Mouse (Mus musculus) heart, adult 8-10 months (tissue): ENCODE data around the gene Pdik1l. TPM values are rescaled to one million over a fixed set of nuclear protein-coding genes. Genes with fewer than 3 reads are reported as not detected.

Experiments used
- DNase-seq: peaks from one replicate; pipeline ENCODE4 v3.0.0; 2022; ENCODE audit warnings: low spot score
- total RNA-seq, 4 experiments: library from RNA; stranded (reverse); gene quantifications; 2 replicates each; pipeline ENCODE4 v1.2.4; 2022

Gene Pdik1l
- total RNA-seq, 4 experiments from 2014 or later, result 6.2 to 7.6 (median 6.7) TPM

GRCm38 (mm10) chr4:134238279-134238651 is 49.4 kb downstream of the Pdik1l start, which contains the start of gene Cnksr1:
Cnksr1 (minus strand) TSS chr4:134238399.
- DNase-seq, result peak; percentile 61

- no peak for DNase-seq
These were observed 50.0 kb downstream of the Pdik1l start for GRCm38 (mm10) chr4:134237582-134238278.

- DNase-seq, result peak; percentile 41
These were observed 52.8 kb downstream of the Pdik1l start for GRCm38 (mm10) chr4:134234876-134235275.

- no peak for DNase-seq
These were observed 57.3 kb downstream of the Pdik1l start for GRCm38 (mm10) chr4:134230431-134230830.

GRCm38 (mm10) chr4:134227194-134227593 is 60.5 kb downstream of the Pdik1l start, which contains the start of gene Catsper4:
Catsper4 (minus strand) TSS chr4:134227383.
- no peak for DNase-seq

Other genes with a start within 250 kb of the Pdik1l start
- not detected for gene Zfp683, start 234.1 kb downstream of the Pdik1l start, total RNA-seq
- gene Crybg2, start 227.1 kb downstream of the Pdik1l start, total RNA-seq, result under 1 TPM in 1 of 4 experiments, not detected in 3; 0.50 TPM
- gene Cd52, start 192.8 kb downstream of the Pdik1l start, total RNA-seq, result 1 to 10 TPM; 1.6 to 4.8 (median 2.7) TPM
- 1 to 10 TPM; 1.5 to 3.5 (median 2.5) TPM for gene Ubxn11, start 185.3 kb downstream of the Pdik1l start, total RNA-seq
- gene Sh3bgrl3, start 159.1 kb downstream of the Pdik1l start, total RNA-seq, result 10 to 100 TPM; 31.3 to 41.3 (median 35.0) TPM
- 10 to 100 TPM; 58.4 to 62.7 (median 60.5) TPM for gene Cep85, start 100.8 kb downstream of the Pdik1l start, total RNA-seq
- not detected for gene Gm7534, start 84.9 kb downstream of the Pdik1l start, total RNA-seq
- under 1 TPM in 1 of 4 experiments, not detected in 3; 0.14 TPM for gene Catsper4, start 60.5 kb downstream of the Pdik1l start, total RNA-seq
- 1 to 10 TPM; 7.5 to 9.2 (median 8.5) TPM for gene Cnksr1, start 49.5 kb downstream of the Pdik1l start, total RNA-seq
- not detected for gene E130218I03Rik, start 44.2 kb downstream of the Pdik1l start, total RNA-seq
- 1 to 10 TPM; 3.8 to 4.3 (median 4.0) TPM for gene Zfp593, start 42.3 kb downstream of the Pdik1l start, total RNA-seq
- gene Gm30191, start 41.0 kb downstream of the Pdik1l start, total RNA-seq, result not detected
- 1 to 10 TPM; 6.1 to 8.0 (median 7.3) TPM for gene Grrp1, start 33.8 kb downstream of the Pdik1l start, total RNA-seq
- 100 to 1,000 TPM; 164 to 261 (median 195) TPM for gene Trim63, start 27.2 kb upstream of the Pdik1l start, total RNA-seq
- gene Slc30a2, start 55.3 kb upstream of the Pdik1l start, total RNA-seq, result under 1 TPM; 0.32 to 0.94 (median 0.55) TPM
- 10 to 100 TPM; 20.5 to 28.9 (median 23.9) TPM for gene Extl1, start 96.0 kb upstream of the Pdik1l start, total RNA-seq
- gene Pafah2, start 108.4 kb upstream of the Pdik1l start, total RNA-seq, result 10 to 100 TPM in 1 of 4 experiments, 1 to 10 TPM in 3; 6.8 to 10.7 (median 9.1) TPM
- 10 to 100 TPM; 20.8 to 26.2 (median 22.0) TPM for gene Stmn1, start 180.4 kb upstream of the Pdik1l start, total RNA-seq
- gene Paqr7, start 208.8 kb upstream of the Pdik1l start, total RNA-seq, result 10 to 100 TPM; 15.8 to 28.8 (median 20.2) TPM
- gene Aunip, start 223.1 kb upstream of the Pdik1l start, total RNA-seq, result under 1 TPM in 1 of 4 experiments, not detected in 3; 0.20 TPM
- gene Mtfr1l, start 247.5 kb upstream of the Pdik1l start, total RNA-seq, result 100 to 1,000 TPM; 182 to 213 (median 198) TPM